Mouse (Mus musculus): Measurements from ENCODE around the gene Ank3.
"Not testable (repeated sequence)": the region's sequence is repeated elsewhere in the genome, so short reads cannot be mapped to it uniquely, and the experiment has no call there.

Gene Ank3

GRCm38 (mm10) chr10:69859848-69860479, 461.4 kb downstream of the Ank3 start:
- no peak for DNase-seq

GRCm38 (mm10) chr10:69862829-69863228, 464.3 kb downstream of the Ank3 start:
- DNase-seq, result no peak

- peak; percentile 66 for DNase-seq
These were observed 471.8 kb downstream of the Ank3 start for GRCm38 (mm10) chr10:69870348-69870747.

DNA sequence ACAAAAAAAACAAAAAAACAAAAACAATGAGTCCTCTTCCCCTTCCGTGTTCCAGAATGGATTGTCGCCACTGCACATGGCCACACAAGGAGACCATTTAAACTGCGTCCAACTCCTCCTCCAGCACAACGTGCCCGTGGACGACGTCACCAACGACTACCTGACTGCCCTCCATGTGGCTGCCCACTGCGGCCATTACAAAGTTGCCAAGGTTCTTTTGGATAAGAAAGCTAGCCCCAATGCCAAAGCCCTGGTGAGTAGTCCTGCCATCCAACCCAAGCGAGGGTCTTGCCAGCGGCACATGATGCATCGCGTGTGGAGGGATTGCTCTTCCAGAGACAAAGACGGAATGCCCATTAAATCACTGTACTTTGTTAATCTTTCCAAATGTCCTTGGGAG, 472.4 kb downstream of the Ank3 start:
- DNase-seq, result no peak

GRCm38 (mm10) chr10:69872182-69872741, 473.7 kb downstream of the Ank3 start:
- no peak for DNase-seq

DNA sequence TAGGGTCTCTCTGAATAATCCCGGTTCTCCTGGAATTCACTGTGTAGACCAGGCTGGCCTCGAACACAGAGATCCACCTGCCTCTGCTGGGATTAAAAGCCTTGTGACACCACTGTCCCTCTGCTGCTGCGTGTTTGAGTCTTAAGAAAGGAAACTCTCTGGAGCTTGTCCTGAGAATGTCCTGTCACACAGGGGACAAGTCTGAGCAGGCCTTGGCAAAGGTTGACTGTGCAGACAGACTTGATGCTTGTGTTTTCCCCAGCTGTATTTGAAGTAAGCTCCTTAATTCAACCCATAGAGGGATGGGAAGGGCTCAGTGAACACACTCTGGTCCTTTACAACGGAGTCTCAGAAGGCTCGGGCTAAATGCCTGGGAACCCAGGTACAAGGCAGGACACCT, 474.3 kb downstream of the Ank3 start:
- no peak for DNase-seq

DNA sequence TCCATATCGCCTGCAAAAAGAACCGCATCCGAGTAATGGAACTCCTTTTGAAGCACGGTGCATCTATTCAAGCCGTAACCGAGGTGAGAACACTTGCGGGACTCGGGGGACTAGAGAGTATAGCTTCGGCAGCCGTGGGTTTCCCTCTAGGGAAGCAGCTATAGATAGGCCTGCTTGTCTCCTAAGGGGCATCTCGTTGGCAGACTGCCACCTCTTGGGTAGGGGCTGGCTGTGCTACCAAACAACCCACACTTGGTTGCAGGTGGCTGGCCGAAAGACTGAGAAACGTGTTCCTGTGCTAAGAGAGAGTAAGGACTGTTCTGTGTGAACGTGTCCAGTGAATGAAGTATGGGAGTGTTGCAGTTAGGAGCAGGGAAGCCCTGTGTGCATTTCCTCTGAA, 476.2 kb downstream of the Ank3 start:
- DNase-seq, result no peak

DNA sequence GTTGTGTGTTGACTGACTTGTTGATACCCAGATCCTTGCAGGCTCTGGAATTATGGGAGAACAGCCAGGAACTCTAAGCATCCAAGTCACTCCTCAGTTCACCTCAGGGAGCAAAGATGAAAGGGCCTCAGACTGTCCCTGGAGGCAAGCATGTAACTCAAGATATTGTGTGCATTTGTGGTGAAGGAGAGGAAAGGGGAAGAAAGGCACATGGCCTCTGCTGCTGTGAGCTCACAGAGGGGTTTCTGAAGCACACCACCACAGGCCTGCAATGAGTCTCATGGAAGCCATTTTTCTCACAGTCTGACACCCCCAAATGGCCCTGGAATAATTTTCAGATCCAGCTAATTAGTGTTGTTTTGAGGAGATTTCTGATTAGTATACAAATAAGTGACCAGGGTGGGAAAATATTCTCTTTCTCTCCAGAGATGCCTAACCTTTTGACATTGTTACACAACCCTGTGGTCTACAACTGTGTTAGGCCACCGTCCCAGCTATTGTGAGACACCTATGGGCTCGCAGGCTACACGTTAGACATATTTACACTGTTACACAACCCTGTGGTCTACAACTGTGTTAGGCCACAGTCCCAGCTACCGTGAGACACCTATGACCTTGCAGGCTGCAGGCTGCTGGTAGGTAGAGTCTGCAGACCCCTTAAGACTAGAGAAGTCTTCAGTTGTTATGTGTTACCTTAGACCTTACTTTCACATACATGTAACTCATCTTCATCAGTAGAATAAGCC, 485.5 kb downstream of the Ank3 start:
- DNase-seq, result no peak

DNA sequence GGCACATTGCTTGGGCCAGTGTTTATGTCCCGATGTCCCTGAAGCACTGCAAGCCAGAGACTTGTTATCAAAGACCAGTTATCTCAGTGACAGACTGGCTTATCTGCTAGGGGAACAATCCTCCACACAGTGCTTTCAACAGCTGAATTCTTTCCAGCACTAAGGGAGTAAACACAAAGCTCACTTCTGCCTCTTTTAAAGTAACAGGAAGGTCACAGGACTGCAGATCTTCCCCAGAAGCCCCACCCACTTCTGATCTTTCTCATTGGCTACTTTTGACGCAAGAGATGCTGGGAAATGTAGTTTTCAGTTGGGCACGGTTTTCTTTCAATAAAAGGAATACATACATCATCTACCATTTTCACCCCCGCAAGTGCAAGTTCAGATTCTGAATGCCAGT, 489.8 kb downstream of the Ank3 start:
- DNase-seq, result peak; percentile 16 to 39

DNA sequence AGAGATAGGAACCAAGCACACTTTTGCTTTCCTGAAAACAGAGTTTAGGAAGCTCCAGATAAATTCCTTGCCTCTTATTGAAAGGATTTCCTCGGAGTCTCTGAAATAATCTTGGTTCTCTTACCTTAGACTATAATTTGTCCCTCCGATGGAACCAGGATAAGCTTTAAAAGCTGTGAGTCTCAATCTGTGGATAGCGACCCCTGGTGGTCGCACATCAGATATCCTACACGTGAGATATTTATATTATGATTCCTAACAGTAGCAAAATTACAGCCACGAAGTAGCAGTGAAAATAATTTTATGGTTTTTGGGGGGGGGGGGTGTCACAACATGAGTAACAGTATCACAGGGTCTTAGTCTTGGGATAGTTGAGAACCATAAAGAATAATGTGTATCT, 491.2 kb downstream of the Ank3 start:
- peak; percentile 30 to 31 for DNase-seq

- DNase-seq, result no peak
These were observed 491.9 kb downstream of the Ank3 start for GRCm38 (mm10) chr10:69890389-69890985.

DNA sequence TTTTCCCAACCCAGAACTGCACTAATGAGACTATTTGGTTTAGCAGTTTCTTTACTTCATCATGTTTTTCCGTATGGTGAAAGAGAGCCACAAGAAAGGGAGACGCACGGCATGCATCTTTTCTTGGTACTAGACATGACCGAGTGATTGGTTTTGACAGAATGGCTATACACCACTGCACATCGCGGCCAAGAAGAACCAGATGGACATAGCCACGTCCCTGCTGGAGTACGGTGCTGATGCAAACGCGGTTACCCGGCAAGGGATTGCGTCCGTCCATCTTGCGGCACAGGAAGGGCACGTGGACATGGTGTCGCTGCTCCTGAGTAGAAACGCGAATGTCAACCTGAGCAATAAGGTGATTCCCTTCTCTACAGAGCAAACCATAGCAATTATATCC, 493.6 kb downstream of the Ank3 start:
- DNase-seq, result no peak

GRCm38 (mm10) chr10:69895606-69896005, 497.0 kb downstream of the Ank3 start:
- no peak for DNase-seq

- no peak for DNase-seq
These were observed 499.4 kb downstream of the Ank3 start for GRCm38 (mm10) chr10:69897927-69898326.

DNA sequence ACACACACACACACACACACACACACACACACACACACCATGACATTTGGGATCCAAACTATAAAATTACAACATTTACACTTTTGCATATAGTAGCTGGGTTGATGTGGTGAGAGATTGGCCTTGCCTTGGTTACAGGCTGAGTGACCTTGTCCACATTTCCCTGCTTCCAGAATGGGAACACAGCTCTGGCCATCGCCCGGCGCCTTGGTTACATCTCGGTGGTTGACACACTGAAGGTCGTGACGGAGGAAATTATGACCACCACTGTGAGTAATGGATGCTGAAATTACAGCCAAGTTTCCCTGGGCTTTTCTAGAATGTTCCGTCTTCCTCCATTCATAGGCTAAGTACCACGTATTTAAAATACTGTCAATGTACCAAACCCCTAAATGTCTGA, 500.2 kb downstream of the Ank3 start:
- no peak for DNase-seq

DNA sequence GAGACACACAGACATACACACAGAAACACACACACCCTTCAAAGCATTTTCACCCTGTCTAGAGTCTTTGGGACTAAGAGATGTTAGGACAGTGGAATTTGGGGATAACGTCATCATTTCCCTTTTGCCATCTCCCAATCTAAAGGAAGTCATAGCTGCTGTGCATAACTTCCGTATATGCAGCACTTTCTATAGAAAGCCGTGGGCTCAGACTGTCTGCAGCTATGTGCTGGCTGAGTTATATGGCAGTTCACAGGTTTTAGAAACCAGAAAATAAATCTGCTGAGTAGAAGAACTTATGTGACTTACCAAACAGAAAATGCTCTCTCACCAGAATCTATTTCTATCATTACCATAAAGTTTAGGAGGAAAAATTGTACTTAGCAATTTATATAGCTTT, 501.2 kb downstream of the Ank3 start:
- DNase-seq, result no peak

DNA sequence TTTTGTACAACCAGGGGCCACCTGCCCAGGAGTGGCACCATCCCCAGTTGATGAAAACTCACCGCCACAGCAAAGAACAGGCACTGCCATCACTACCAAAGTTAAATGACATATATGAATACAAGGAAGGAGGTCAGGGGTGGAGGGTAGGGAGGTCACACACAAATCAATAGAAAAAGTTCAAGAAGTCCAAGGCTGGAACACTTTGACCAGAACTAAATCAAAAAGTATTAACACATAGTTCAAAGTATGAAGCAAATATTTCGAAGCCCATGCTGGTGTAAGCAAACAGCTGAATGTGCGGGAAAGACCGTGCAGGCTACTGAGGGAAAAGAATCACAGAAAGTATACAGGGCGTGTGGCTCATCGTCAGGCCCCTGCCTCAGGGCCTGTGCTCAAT, 503.5 kb downstream of the Ank3 start:
- no peak for DNase-seq

- no peak for DNase-seq
These were observed 505.7 kb downstream of the Ank3 start for GRCm38 (mm10) chr10:69904321-69904720.

DNA sequence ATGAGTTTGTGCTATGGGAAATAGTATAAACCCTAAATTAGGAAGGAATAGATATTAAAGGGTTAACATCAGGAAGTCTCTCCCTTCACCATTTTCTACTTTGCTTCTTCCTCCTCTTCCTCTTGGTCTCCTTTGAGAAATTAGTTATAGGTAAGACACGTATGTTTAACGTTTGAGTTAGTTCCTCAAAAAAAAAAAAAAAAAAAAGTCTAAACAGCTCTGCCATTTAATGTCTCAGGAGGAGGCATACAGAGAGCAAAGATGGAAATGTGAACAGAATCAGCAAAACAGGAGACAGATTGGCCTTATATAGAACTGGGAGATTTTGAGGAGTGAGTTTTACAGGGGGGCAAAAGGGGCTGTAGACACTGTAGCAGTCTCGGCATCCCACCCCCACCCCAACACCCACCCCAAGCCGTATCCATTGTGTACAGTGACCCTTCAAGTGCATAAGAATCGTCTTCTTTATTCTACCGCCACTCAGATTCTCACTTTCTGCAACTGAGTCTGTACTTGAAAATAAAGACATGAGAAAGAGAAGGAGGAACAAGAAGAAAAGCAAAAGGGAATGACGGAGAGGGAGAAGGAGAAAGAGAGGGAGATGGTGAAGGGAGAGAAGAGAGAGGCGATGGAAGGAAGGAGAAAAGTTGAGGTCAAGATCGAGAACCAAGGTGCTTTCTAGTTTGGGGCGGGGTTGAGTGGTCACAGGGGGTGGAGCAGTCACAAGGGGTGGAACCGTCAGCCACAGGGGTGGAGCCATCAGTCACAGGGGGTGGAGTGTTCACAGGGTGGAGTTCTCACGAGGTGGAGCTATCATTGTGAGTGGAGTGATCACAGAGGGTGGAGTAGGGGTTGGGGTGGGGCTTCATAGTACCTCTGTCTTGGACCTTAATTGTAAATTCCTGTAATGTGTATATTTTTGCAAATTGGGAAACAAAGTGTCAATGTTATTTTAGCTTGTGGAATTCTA, 509.5 kb downstream of the Ank3 start:
- DNase-seq, result no peak

DNA sequence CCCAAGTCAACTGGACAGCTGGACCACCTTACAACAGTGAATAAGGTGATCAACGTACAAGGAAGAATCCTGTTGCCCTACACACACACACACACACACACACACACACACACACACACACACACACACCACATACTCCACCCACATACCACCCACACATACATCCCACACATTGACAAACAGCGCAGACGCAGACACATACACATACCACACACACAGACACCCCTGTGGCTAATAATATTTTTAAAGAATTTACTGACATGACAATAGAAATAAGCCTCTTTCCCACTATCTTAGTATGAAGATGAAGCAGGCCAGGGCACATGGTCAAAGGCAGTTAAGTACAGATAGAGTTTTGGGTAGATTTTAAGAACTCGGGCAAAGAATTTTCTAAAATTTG, 511.3 kb downstream of the Ank3 start:
- no peak for DNase-seq

DNA sequence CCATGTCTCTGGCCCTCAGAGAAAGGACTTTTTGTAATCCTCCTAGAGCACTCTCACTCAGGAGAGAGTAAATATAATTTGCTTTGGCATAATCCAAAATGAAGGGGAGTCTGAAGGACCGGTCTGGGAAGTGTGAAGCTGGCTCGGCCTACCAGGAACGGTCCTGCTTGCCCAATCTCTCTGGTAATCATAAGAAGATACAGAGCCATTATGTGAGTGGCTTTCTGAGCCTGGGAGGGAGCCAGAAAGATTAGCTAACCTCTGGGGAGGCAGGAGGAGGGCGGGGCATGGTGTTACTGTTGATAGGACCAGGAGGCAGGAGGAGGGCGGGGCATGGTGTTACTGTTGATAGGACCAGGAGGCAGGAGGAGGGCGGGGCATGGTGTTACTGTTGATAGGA, 511.7 kb downstream of the Ank3 start:
- not testable (repeated sequence) for DNase-seq

GRCm38 (mm10) chr10:69910726-69911125, 512.2 kb downstream of the Ank3 start:
- DNase-seq, result not testable (repeated sequence)

GRCm38 (mm10) chr10:69915566-69915965, 517.0 kb downstream of the Ank3 start:
- DNase-seq, result no peak
